Mouse (Mus musculus) limb, embryonic 15.5 days (tissue): Measurements from ENCODE around the gene Ddx58. TPM values are rescaled to one million over a fixed set of nuclear protein-coding genes. Genes with fewer than 3 reads are reported as not detected.

Experiments used
- ATAC-seq: fragments of 200-750 bp; cut with Nextera tagmentation; 2 replicates; pipeline ENCODE4 v1.8.0; 2017; ENCODE audit warnings: low read depth, moderate TSS enrichment; ENCODE audit not compliant: insufficient number of reproducible peaks, low FRiP score, low TSS enrichment
- H3K27ac ChIP-seq: fragments of 300-500 bp; sonication (generic); 2 replicates; pipeline ENCODE4 v1.5.1; 2015; ENCODE audit warnings: moderate library complexity, mild to moderate bottlenecking, inconsistent platforms
- H3K27me3 ChIP-seq: fragments of 300-500 bp; sonication (generic); 2 replicates; pipeline ENCODE4 v1.6.1; 2015; ENCODE audit warnings: inconsistent platforms
- H3K36me3 ChIP-seq: fragments of 300-500 bp; sonication (generic); 2 replicates; pipeline ENCODE4 v1.6.1; 2015; ENCODE audit warnings: inconsistent platforms
- H3K4me1 ChIP-seq: fragments of 300-500 bp; sonication (generic); 2 replicates; pipeline ENCODE4 v1.6.1; 2015; ENCODE audit warnings: inconsistent platforms
- H3K4me2 ChIP-seq: fragments of 300-500 bp; sonication (generic); 2 replicates; pipeline ENCODE4 v1.6.1; 2015; ENCODE audit warnings: mild to moderate bottlenecking, inconsistent platforms
- H3K4me3 ChIP-seq: fragments of 300-500 bp; sonication (generic); 2 replicates; pipeline ENCODE4 v1.5.1; 2015; ENCODE audit warnings: mild to moderate bottlenecking, inconsistent platforms
- H3K9ac ChIP-seq: fragments of 300-500 bp; sonication (generic); 2 replicates; pipeline ENCODE4 v1.6.1; 2015; ENCODE audit warnings: inconsistent platforms
- H3K9me3 ChIP-seq: fragments of 300-500 bp; sonication (generic); 2 replicates; pipeline ENCODE4 v1.6.1; 2016; ENCODE audit warnings: inconsistent platforms
- WGBS: fragments of 180-500 bp; shearing (Covaris S2); methylation state at CpG from one replicate; pipeline ENCODE4 v1.1.7; 2015; 5-methylcytosine and 5-hydroxymethylcytosine counted together
- polyA plus RNA-seq: library from polyadenylated mRNA; unstranded; fragments of >200 nt; fragmentation: Nextera tagmentation; extraction: Ambion mirVana; gene quantifications from 2 replicates; pipeline ENCODE4 v1.2.1, GENCODE M21; 2015

Gene Ddx58
- polyA plus RNA-seq, 1 experiment from 2014 or later, result 10.7 TPM

DNA sequence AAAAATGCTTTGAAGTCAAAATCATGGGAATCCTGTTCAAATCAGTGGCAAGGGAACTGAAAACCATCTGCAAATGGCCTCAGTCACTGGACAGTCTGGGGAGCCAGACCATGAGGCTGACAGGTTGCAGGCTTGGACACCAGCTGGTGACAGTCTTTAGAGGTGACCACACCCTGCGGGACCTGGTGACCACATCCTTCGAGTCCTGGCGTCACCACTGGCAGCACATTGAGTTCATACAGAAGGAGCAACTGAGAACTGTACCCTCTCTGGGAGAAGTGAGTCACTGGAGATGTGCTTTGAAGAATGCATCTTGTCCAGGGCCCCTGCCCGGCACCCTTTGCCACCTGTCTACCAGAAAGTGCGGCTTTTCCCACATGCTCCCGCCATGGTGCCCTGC is 9.9 kb downstream of the Ddx58 start:
- WGBS, result 92% methylated on average over 6 of the region's 6 CpGs
- Histone ChIP-seq H3K9me3 (no peaks in the 10 kb centered on the region), H3K27ac (no peak overlapping the region), H3K36me3 (peaks cover 10% of the 10 kb centered on the region; the same call in 1 of the 2 replicates), H3K9ac (no peak overlapping the region), H3K27me3 (no peaks in the 10 kb centered on the region), H3K4me1 (no peaks in the 10 kb centered on the region), H3K4me3 (no peak overlapping the region), H3K4me2 (no peak overlapping the region)
- ATAC-seq, result no peak

DNA sequence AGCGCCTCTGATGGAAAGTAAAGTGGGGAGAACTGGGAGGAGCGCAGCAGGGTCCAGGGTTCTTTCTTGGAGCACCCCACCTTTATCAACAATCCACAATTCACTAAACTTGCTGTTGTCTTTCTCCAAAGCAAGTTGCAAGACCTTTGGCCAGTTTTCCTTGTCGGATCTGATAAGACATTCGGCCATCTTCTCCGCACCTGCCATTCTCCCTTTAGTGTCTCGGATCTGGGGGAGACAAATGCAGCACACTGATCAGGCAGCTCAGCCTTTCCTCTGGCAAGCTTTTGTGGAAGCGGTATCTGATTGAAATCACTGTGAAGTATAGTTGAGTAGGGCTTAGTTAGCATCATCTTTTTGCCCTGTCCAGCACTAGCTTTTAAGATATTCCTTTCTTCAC is 11.7 kb downstream of the Ddx58 start:
- ATAC-seq, result no peak
- Histone ChIP-seq H3K9me3 (no peaks in the 10 kb centered on the region), H3K9ac (no peak overlapping the region), H3K36me3 (peaks cover 14% of the 10 kb centered on the region; the same call in 1 of the 2 replicates), H3K27ac (no peak overlapping the region), H3K4me3 (no peak overlapping the region), H3K27me3 (no peaks in the 10 kb centered on the region), H3K4me2 (no peak overlapping the region), H3K4me1 (no peaks in the 10 kb centered on the region)
- 92% methylated on average over 7 of the region's 7 CpGs for WGBS

DNA sequence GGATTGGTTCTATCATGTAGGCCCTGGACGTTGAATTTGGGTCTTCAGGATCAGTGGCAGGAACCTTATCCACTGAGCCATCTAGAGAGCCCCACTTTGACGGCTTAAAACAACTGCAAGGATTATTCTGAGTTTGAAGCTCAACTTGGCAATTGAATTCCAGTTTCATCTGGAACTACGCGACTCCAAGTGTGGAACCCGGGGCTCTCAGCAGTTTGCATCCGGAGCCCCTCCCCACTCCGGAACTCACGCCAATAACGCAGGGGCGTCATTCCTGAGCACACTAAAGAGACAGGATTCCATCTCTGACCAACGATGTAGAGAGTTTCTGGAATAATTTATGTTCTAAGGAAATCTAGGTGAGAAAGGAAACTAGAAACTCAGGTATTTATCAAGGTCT is 12.5 kb downstream of the Ddx58 start:
- peaks cover 17% of the 10 kb centered on the region; the same call in 1 of the 2 replicates for H3K36me3 ChIP-seq
- no peak overlapping the region for H3K27ac ChIP-seq
- no peak for ATAC-seq
- no peaks in the 10 kb centered on the region for H3K4me1 ChIP-seq
- no peaks in the 10 kb centered on the region for H3K27me3 ChIP-seq
- 86% methylated on average over 11 of the region's 11 CpGs for WGBS
- no peaks in the 10 kb centered on the region for H3K9me3 ChIP-seq
- no peak overlapping the region for H3K4me3 ChIP-seq
- no peak overlapping the region for H3K9ac ChIP-seq
- H3K4me2 ChIP-seq, result no peak overlapping the region

DNA sequence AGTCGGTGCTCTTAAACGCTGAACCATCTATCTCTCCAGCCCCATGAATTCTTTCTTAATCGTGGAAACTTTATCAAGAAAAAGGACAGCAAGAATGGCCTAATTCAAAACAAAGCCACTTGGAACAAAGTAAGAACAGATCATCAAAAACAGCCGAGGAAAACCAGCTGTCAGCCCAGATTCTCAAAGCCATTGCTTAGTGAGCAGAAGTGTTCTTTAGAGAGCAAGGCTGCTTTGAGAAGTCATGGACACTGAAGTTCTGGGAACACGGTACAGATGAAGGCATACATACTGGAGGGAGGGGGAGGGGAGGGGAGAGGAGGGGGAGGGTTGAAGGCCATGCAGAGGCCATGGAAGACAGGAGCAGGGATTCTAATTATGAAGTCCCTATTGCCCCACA is 13.5 kb downstream of the Ddx58 start:
- Histone ChIP-seq H3K27me3 (no peaks in the 10 kb centered on the region), H3K9ac (no peak overlapping the region), H3K27ac (no peak overlapping the region), H3K4me1 (no peaks in the 10 kb centered on the region), H3K4me2 (no peak overlapping the region), H3K9me3 (no peaks in the 10 kb centered on the region), H3K36me3 (peaks cover 17% of the 10 kb centered on the region; the same call in 1 of the 2 replicates), H3K4me3 (no peak overlapping the region)
- ATAC-seq, result no peak
- 73% methylated on average over 5 of the region's 5 CpGs for WGBS

DNA sequence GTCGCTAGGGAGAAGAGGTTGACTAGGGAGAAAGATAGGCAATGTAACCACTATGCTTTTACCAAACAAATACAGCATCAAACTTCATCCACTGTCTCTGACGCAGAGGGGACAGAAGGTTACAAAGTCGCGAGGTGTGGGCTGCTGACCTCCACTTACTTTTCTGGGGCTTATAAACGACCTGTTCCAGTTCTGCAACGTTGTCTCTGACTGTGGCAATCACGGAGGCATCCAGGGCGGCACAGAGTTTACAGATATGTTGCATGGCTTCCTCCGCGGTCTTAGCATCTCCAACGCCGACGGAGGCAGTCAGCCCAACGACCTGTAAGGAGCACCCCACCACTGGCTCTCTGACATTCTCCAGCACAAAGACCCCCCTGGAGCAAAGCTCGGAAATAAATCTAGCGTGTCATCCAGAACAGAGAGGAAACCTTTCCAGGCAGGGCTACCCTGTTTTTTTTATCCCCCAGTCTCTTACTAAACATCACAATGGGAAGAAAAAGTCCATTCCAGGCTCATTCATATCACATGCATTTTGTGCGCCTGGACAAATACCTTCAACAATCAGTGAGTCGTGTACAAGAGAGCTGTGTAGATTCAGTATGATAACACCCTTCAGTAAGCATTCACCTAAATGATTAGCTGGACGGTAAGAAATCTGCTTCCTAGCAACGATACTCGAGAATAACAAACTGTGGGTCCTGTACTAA is 17.6 kb downstream of the Ddx58 start:
- H3K4me3 ChIP-seq, result no peak overlapping the region
- 0 out of 2 replicates have a peak, but pooled peaks cover 5% of the 10 kb centered on the region for H3K27me3 ChIP-seq
- peaks cover 12% of the 10 kb centered on the region; the same call in 1 of the 2 replicates for H3K36me3 ChIP-seq
- WGBS, result 54% methylated on average over 21 of the region's 21 CpGs
- no peaks in the 10 kb centered on the region for H3K9me3 ChIP-seq
- H3K4me1 ChIP-seq, result no peaks in the 10 kb centered on the region
- H3K4me2 ChIP-seq, result no peak overlapping the region
- H3K27ac ChIP-seq, result no peak overlapping the region
- H3K9ac ChIP-seq, result no peak overlapping the region
- ATAC-seq, result no peak

DNA sequence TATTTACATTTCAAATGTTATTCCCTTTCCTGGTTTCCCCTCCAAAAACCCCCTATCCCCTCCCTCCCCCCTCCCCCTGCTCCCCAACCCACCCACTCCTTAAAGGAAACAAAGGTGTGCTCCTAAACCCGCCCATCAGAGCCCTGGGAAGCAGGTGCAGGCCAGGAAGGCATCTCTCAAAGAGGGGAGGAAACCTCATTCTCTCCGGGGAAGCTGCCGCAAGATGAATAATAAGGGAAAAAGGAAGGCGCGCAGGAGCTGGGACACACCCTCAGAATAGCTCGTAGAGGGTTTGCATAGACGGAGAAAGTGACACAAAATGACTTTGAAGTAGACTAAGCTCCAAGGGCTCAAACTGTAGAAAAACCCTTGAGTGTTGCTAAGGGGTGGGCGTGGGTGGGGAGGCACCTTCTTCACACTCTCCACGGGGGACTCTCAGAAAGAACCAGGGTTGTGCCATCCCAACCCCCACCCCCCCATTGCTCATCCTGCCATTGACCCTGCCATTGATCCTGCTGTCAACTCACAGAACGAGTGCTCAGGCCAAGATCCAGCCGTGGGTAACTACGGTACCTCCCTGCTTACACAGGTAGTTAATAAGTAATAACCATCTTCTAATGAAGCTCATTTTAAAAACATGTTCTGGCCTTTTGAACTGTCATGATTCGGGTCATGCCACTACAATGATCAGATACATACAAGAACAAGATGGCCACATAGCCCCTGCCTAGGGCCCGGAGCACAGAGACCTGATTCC is 18.4 kb downstream of the Ddx58 start:
- 0 out of 2 replicates have a peak, but pooled peaks cover 5% of the 10 kb centered on the region for H3K27me3 ChIP-seq
- no peak for ATAC-seq
- H3K9me3 ChIP-seq, result no peaks in the 10 kb centered on the region
- 29% methylated on average over 14 of the region's 14 CpGs for WGBS
- no peak overlapping the region for H3K4me2 ChIP-seq
- H3K4me1 ChIP-seq, result no peaks in the 10 kb centered on the region
- H3K27ac ChIP-seq, result no peak overlapping the region
- H3K9ac ChIP-seq, result no peak overlapping the region
- H3K4me3 ChIP-seq, result no peak overlapping the region
- H3K36me3 ChIP-seq, result peaks cover 10% of the 10 kb centered on the region; the same call in 1 of the 2 replicates

DNA sequence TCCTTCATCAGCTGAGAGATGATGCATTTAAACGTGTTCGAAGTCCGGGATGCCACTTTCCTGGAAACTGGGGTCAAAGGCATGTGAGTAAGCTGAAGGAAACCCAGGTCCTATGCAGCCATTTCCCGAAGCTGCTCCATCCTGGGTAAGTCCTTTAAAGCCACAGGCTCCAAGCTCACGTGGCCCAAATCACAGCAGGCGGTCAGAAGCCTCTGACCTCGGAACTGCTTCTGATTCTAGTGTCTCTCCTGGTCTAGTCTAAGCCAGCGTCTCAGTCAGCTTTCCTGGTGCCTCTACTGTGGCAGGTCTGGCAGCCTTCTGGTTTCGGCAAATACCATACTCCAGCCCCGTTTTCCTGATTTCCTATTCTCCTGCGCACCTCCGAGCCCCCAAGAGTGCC is 19.2 kb downstream of the Ddx58 start:
- no peak overlapping the region for H3K27ac ChIP-seq
- no peak for ATAC-seq
- H3K9me3 ChIP-seq, result no peaks in the 10 kb centered on the region
- no peak overlapping the region for H3K4me3 ChIP-seq
- H3K4me1 ChIP-seq, result no peaks in the 10 kb centered on the region
- no peak overlapping the region for H3K9ac ChIP-seq
- H3K4me2 ChIP-seq, result no peak overlapping the region
- H3K27me3 ChIP-seq, result 0 out of 2 replicates have a peak, but pooled peaks cover 5% of the 10 kb centered on the region
- 22% methylated on average over 12 of the region's 12 CpGs for WGBS
- H3K36me3 ChIP-seq, result peaks cover 10% of the 10 kb centered on the region; the same call in 1 of the 2 replicates

DNA sequence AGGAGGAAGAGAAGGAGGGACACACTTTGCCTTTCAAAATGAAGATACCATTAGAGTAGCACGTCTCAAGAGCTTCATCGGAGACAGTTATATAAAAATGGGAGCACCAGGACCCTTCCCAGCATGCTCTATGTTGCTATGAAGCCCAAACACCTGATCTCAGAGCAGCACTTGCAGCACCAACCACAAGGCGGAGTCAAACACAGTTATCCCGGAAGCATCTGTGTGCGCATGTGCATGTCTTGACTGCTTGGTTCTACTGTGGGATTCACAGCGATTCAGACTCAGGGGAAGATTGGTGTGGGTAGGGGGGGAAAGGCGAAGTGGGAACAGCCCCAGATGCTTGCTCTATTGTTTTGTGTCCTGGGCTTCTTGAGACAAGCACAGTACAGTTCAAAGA is 21.2 kb downstream of the Ddx58 start:
- H3K4me3 ChIP-seq, result no peak overlapping the region
- no peaks in the 10 kb centered on the region for H3K9me3 ChIP-seq
- no peak overlapping the region for H3K9ac ChIP-seq
- ATAC-seq, result no peak
- WGBS, result 70% methylated on average over 7 of the region's 7 CpGs
- no peak overlapping the region for H3K4me2 ChIP-seq
- H3K27ac ChIP-seq, result no peak overlapping the region
- H3K27me3 ChIP-seq, result 0 out of 2 replicates have a peak, but pooled peaks cover 5% of the 10 kb centered on the region
- no peaks in the 10 kb centered on the region for H3K4me1 ChIP-seq
- peaks cover 4% of the 10 kb centered on the region; the same call in 1 of the 2 replicates for H3K36me3 ChIP-seq

DNA sequence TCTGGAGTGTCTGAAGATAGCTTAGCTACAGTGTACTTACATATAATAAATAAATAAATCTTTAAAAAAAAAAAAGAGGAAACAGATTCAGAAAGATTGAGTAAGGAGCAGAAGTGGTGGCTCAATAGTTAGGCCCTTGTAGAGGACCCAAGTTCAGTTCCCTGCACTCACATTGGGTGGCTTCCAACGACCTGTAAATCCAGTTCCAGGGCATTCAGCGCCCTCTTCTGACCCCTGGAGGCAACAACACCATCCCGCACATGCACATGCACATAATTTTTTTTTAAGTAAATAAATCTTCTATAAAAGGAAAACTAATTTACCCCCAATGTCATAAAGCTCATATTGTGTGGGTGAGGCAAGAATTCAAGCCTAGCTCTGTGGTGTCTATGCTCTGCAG is 21.7 kb downstream of the Ddx58 start:
- 64% methylated on average over 3 of the region's 3 CpGs for WGBS
- Histone ChIP-seq H3K27me3 (0 out of 2 replicates have a peak, but pooled peaks cover 5% of the 10 kb centered on the region), H3K9me3 (no peaks in the 10 kb centered on the region), H3K9ac (no peak overlapping the region), H3K27ac (no peak overlapping the region), H3K36me3 (peaks cover 4% of the 10 kb centered on the region; the same call in 1 of the 2 replicates), H3K4me1 (no peaks in the 10 kb centered on the region), H3K4me3 (no peak overlapping the region), H3K4me2 (no peak overlapping the region)
- ATAC-seq, result no peak

DNA sequence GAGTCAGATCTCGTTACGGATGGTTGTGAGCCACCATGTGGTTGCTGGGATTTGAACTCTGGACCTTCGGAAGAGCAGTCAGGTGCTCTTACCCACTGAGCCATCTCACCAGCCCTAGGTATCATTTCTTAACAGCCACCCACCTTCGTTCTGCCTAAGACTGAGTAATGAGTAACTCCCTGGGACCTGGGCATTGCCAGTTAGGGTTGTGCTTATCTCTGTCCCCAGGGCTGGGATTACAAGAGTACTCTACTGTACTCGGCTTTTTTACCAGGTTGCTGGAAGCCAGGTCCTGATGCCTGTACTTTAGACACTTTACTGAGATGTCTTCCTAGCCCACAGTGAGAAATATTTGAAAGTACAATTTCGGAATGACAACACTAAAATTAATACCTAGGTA is 27.5 kb downstream of the Ddx58 start:
- 95% methylated on average over 6 of the region's 6 CpGs for WGBS
- no peak for ATAC-seq
- Histone ChIP-seq H3K9me3 (no peaks in the 10 kb centered on the region), H3K4me1 (no peaks in the 10 kb centered on the region), H3K4me2 (no peak overlapping the region), H3K36me3 (peaks cover 11% of the 10 kb centered on the region; the same call in 1 of the 2 replicates), H3K27ac (no peak overlapping the region), H3K4me3 (no peak overlapping the region), H3K27me3 (no peaks in the 10 kb centered on the region), H3K9ac (no peak overlapping the region)

DNA sequence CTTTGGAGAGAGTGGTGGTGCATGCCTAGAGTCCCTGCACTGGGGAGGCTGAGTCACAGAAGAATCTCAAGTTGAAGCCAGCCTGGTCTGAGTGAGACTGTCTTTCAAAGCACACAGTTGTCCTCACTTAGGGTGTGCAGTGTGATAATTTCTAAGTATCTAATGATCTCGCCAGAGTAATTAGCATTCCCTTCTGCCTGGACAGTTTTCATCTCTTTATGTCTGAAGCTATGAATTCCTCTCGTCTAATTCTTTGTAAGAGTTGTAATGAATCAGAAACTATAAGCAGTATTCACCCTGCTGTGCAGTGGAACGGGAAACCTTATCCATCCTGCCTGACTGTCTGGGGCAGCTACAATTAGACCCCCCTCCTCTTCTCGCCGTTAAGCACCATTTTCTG is 31.9 kb downstream of the Ddx58 start:
- no peak for ATAC-seq
- Histone ChIP-seq H3K4me2 (no peak overlapping the region), H3K9me3 (no peaks in the 10 kb centered on the region), H3K4me3 (no peak overlapping the region), H3K27ac (no peak overlapping the region), H3K9ac (no peak overlapping the region), H3K36me3 (peaks cover 26% of the 10 kb centered on the region), H3K4me1 (no peaks in the 10 kb centered on the region), H3K27me3 (no peaks in the 10 kb centered on the region)
- 58% methylated on average over 5 of the region's 5 CpGs for WGBS

DNA sequence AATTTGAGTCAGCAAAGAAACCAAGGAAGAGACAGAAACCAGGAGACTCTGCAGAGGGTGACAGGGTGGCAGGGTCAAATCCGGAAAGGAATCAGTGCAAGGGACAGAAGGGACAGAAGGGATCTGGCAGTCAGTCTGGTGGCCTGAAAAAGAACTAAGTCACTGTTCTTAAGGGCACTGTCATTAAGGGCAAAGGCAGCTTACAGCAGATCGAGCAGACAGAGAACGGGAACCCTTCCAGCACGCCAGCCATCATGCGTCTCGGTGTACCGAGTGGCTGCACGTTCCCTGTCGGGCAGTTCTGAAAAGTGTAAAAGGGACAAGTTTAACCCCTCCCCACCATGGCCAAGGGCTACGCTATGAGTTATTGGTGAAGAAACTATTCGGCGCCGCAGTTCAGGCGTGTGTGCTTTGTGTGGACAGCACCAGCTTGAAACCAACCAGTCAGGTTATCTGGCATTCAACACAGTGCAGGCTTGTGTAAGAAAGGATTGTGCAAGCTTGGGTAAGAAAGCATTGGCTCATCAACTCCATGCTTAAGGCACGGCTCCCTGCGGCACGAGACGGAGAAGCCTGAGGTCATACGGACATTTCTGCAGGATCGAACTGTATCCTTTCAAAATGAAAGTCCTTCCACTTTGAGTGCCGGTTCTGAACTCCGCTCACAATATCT is 34.3 kb downstream of the Ddx58 start:
- H3K36me3 ChIP-seq, result peaks cover 28% of the 10 kb centered on the region
- H3K9me3 ChIP-seq, result no peaks in the 10 kb centered on the region
- H3K9ac ChIP-seq, result no peak overlapping the region
- no peak overlapping the region for H3K4me2 ChIP-seq
- no peaks in the 10 kb centered on the region for H3K4me1 ChIP-seq
- H3K4me3 ChIP-seq, result no peak overlapping the region
- H3K27ac ChIP-seq, result no peak overlapping the region
- no peak for ATAC-seq
- no peaks in the 10 kb centered on the region for H3K27me3 ChIP-seq
- WGBS, result 89% methylated on average over 22 of the region's 22 CpGs
